Mouse (Mus musculus): ENCODE results near the gene Fbxo17. TPM values are rescaled to one million over a fixed set of nuclear protein-coding genes. Genes with fewer than 3 reads are reported as not detected.
"Not testable (repeated sequence)": the region's sequence is repeated elsewhere in the genome, so short reads cannot be mapped to it uniquely, and the experiment has no call there.

The Fbxo17 gene
- 1 to 10 TPM; 1.9 to 2.2 TPM for total RNA-seq (2021)
- long read RNA-seq, experiment 1, partial matches to known transcripts, result 0 of 2 reads
- long read RNA-seq, experiment 1, other reads (novel, unspliced or antisense), result 0 of 2 reads
- long read RNA-seq, experiment 2, partial matches to known transcripts, result 0 of 1 reads
- long read RNA-seq, experiment 2, other reads (novel, unspliced or antisense), result 0 of 1 reads

DNA sequence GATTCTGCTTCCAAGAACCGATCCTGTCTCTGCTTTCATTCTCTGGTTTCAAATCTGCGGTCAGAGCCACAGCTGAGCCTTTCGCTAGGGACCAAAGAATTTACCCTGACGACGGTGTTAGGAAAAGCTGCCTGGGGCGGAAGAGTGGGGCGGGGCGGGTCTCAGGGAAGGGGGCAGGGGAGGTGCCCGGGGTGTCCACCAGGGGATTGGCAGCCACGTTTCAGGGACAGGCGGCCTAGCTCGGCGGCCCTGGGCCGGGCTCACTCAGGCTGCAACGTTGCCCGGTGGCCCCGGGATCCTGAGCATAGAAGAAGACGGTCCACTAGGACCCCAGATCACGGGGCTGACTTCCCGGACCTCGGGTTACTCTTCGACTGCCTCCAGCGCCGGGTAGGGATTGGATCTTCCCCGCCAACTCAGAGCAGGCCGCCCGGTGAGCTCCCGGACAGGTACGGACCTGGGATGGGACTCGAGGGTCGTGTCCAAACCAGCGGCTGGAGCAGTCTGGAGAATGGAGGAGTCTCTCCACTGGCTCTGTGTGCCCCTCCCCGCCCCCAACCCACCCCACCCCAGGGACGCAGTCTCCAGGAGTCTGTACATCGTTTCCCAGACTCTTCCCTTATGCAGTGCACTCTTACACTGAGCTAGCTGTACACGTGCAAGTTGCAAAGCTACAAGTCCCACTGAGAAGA lies at the start of gene Fbxo17:
Gene Fbxo17, plus strand, starts transcription at position 215 of the 692 bp plus-strand sequence.
- Histone ChIP-seq H3K4me3 (peak within 1 kb of the TSS; percentile 53), H3K27ac (no peak within 1 kb of the TSS)
- peak; percentile 41 for TF ChIP-seq CTCF (IDR thresholded peaks at IDR 0.05)
- DNase-seq (ENCODE audit: extremely low spot score in 1 of 2, low spot score in 2 of 2), result no peak
- intact Hi-C loops (cut with DNase I), result no loop called here

DNA sequence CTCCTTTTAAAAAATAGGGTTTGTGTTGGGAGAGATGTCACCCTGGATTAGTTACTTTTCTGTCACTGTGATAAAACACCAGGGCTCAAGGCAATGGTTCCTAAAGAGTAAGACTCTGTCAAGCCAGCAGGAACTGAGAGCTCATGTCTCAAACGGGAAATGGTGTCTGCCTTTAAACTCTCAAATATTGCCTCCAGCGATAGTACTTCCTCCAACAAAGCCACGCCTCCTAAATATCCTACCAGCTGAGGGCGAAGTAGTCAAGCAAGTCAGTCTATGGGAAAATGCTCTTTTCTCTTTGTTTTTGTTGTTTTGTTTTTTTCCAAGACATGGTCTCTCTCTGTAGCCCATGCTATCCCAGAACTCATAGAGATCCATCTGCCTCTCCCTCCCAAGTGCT lies 45.4 kb upstream of the Fbxo17 start:
- no peak overlapping the region for H3K27ac ChIP-seq
- H3K4me3 ChIP-seq, result no peak overlapping the region
- no peak for DNase-seq (ENCODE audit: extremely low spot score in 1 of 2, low spot score in 2 of 2)
- intact Hi-C loops (cut with DNase I), result no loop called here
- no peak for TF ChIP-seq CTCF (IDR thresholded peaks at IDR 0.05)

DNA sequence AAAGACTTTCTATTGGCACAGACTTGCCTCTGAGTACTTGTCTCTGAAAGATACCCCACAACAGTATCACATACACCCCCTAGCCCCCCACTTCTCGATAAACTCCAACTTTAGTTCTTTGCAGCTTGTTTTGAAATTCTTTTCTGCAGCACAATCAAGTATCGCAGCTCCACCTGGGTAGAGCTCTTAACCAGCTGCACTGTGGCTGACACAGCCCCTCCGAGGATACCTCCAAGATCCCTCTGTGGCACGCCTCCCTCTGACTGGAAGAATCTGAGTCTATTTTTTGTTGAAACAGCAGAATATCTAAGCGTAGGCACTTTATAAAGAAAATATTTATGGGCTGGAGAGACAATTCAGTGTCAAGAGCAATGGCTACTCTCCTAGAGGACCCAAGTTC lies 44.3 kb upstream of the Fbxo17 start:
- intact Hi-C loops (cut with DNase I), result no loop called here

DNA sequence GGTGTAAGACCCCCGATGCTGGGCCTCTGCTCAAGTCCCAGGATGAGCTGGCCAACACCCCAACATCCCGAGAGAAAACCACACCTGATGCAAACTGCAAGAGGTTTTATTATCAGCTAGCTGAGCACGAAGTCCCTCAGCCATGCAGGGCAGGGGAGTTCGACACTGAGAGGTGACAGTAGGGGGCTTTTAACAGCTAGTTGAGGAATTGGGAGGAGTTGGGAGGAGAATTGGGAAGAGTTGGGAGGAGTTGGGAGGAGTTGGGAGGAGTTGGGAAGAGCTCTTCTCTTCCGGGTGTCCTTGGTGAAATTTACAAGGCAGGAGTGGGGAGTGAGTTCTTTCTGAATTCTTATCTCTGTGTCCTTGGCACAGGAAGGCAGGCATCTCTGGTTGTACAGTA lies 43.8 kb upstream of the Fbxo17 start:
- DNase-seq (ENCODE audit: extremely low spot score in 1 of 2, low spot score in 2 of 2); intact Hi-C loops (cut with DNase I); H3K27ac ChIP-seq; H3K4me3 ChIP-seq: not testable (repeated sequence)

More for the DNA sequence above, 44.3 kb upstream of the Fbxo17 start:
- Histone ChIP-seq H3K4me3 (no peak overlapping the region), H3K27ac (no peak overlapping the region)
- DNase-seq (ENCODE audit: extremely low spot score in 1 of 2, low spot score in 2 of 2), result no peak
- no peak for TF ChIP-seq CTCF (IDR thresholded peaks at IDR 0.05)

DNA sequence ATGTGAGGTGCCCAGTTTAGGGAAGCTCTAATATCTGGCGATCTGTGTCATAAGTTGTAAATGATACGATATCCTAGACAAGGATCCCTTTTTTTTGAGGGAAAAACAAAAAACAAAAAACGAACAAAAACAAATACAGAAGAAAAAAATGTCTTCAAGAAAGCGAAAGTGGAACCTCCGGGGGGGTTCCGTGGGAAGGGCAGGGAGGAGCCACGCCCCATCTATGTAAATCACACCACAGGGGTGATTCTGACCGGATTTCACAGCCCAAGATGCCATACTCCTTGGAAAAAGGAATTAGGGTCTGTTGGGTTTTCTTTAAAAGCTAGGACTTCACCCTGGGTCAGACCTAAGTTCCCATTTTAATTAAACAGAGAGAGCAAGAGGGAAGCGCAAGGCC lies 41.6 kb upstream of the Fbxo17 start:
- no peak for TF ChIP-seq CTCF (IDR thresholded peaks at IDR 0.05)
- intact Hi-C loops (cut with DNase I), result no loop called here
- Histone ChIP-seq H3K4me3 (no peak overlapping the region), H3K27ac (no peak overlapping the region)
- no peak for DNase-seq (ENCODE audit: extremely low spot score in 1 of 2, low spot score in 2 of 2)

DNA sequence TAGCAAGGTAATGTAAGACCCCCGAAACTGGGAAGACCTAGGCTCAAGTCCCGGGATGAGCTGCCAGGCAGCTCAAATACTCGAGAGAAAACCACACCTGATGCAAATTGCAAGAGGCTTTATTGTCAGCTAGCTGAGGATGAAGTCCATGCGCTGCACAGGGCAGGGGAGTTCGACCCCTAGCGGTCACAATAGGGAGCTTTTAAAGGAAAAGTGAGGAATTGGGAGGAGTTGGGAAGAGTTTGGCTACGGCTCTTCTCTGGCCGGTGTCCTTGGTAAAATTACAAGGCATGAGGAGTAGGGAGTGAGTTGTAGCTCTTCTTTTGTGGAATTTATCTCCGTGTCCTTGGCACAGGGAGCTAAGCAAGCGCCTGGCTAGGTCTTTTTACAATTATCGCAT lies 40.9 kb upstream of the Fbxo17 start:
- no peak overlapping the region for H3K4me3 ChIP-seq
- H3K27ac ChIP-seq, result no peak overlapping the region
- TF ChIP-seq CTCF (IDR thresholded peaks at IDR 0.05), result peak; percentile 41
- DNase-seq (ENCODE audit: extremely low spot score in 1 of 2, low spot score in 2 of 2), result no peak
- intact Hi-C loops (cut with DNase I), result no loop called here

DNA sequence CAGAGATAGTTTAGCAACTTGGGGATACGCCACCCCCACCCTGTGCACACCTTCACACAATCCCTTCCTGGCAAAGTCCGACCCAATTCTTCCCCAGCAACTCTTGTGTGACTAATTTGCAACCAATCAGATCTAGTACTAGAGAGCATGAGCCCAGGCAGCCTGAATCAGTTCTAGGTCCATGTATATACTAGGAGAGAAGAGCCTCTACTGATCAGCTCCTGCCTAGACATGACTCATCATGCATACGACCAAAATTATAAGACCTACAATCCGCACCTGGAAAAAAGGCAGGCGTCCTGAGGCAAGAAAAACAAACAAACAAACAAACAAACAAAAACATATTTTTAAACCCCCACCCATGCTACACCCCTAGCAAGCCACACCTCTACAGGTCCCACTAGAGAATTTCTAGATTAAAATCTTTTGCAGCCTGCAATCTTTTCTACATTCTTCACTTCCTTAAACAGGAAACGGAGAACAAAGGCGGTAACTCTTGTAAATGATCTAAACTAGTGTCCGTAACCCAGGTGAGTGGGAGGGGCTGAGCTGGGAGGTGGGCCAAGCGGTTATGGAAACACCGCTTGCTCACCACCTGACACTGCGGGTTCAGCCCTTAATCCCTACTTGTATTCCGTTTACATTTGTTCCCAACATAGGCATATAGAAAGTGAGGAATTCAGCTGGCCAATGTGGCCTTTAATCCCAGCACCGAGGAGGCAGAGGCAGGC lies 39.6 kb upstream of the Fbxo17 start:
- intact Hi-C loops (cut with DNase I), result no loop called here
- no peak for DNase-seq (ENCODE audit: extremely low spot score in 1 of 2, low spot score in 2 of 2)
- Histone ChIP-seq H3K27ac (no peak overlapping the region), H3K4me3 (no peak overlapping the region)
- no peak for TF ChIP-seq CTCF (IDR thresholded peaks at IDR 0.05)

DNA sequence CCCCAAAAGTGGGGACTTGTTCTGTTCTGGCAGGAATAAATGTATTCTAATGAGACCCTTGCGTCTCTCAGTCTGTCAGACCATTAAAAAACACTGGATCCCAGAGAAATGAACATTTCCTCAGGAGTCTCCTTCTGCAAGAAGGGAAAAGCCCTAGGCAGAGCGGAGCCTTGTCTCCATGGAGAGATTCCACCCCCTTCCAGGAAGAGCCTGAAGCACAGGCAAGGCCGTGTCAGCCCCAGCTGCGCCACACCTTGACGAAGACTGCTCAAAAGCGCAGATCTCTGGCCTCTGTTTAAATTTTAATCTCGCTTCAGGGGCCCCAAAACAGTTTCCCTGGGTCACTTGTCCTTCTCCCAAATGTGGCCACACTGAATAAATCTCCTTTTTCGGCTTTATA lies 39.0 kb upstream of the Fbxo17 start:
- no peak for DNase-seq (ENCODE audit: extremely low spot score in 1 of 2, low spot score in 2 of 2)
- intact Hi-C loops (cut with DNase I), result no loop called here
- Histone ChIP-seq H3K27ac (no peak overlapping the region), H3K4me3 (no peak overlapping the region)
- TF ChIP-seq CTCF (IDR thresholded peaks at IDR 0.05), result no peak

DNA sequence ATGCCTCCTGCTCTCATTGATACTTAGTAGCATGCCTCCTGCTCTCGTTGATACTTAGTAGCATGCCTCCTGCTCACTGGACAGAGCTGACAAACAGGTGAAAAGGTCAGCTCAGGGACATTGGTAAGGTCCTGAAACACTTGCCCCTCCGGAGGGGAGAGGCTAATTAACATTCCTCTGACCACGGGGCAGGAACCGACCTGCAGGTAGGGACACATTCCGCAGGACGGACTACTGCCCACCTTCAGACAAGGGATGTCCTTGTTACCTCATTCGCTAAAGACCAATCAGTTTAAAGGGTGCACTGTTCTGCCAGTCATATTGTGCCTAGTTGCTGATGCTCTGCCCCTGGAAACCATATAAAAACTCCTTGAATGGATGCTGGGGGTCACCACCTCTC lies 25.5 kb upstream of the Fbxo17 start:
- DNase-seq (ENCODE audit: extremely low spot score in 1 of 2, low spot score in 2 of 2), result no peak
- H3K4me3 ChIP-seq, result no peak overlapping the region
- intact Hi-C loops (cut with DNase I), result no loop called here
- TF ChIP-seq CTCF (IDR thresholded peaks at IDR 0.05), result no peak
- no peak overlapping the region for H3K27ac ChIP-seq

DNA sequence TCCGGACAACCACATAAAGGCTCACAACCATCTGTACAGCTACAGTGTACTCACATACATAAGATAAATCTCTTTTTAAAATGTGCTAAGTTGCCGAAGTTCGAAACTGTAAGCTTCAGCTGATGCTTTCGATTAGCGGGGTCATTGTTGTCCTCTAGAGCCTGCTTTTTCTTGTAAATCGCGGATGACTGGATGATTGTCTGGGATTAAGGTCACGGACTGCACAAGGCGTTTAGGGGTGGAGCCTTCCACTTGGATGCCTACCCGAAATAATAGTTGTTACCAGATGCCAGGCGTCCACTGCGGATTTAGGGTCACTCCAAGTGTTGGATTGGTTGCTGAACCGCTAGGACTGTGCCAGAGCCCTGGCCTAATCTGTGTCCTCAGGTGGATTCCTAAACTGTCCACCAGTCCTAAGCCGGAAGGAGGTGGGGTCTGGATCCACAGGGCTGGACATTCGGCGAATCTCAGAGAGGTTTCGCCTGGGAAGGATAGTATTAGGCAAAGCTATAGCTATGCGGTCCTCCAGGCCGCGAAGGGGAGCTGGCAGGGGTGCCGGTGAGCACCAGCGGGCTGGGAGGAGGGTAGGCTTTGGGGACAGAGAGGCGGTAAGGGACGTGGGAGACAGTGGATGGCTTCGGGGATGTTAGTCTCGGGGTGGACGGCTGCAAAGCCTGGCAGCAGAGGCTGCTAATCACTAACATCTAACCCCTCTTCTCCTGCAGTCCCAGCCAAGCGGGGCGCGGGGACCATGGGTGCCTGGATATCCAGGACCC lies 23.9 kb upstream of the Fbxo17 start, which contains the start of gene Fbxo27:
Gene Fbxo27, plus strand, starts transcription at position 305 of the 776 bp plus-strand sequence.
- Histone ChIP-seq H3K27ac (peak within 1 kb of the TSS; percentile 93), H3K4me3 (peak within 1 kb of the TSS; percentile 78)
- no peak for TF ChIP-seq CTCF (IDR thresholded peaks at IDR 0.05)
- DNase-seq (ENCODE audit: extremely low spot score in 1 of 2, low spot score in 2 of 2), result peak; percentile 33 to 71
- intact Hi-C loops (cut with DNase I), result no loop called here

DNA sequence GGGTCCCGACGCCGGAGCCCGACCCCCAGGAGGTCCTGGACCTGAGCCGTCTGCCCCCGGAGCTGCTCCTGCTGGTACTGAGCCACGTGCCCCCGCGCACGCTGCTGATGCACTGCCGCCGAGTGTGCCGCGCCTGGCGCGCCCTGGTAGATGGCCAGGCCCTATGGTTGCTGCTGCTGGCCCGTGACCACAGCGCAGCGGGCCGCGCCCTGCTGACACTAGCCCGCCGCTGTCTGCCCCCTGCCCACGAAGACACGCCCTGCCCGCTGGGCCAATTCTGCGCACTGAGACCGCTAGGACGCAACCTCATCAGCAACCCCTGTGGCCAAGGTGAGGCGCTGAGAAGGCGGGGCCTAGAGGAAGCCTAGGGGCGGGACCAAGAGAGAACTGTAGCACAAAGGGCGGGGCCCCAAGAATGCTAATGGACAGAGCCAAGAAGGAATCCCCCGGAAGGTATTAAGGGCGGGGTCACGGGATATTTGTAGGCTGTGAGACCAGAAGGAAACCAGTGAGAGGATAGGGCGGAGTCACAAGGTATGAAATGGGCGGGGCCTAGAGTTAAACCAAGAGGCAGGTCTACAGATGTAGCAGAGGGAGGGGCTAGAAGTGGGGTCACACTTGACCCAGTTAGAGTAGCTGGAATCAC lies 23.2 kb upstream of the Fbxo17 start:
- DNase-seq (ENCODE audit: extremely low spot score in 1 of 2, low spot score in 2 of 2), result peak; percentile 73
- no peak; the same call in 1 of the 2 replicates for TF ChIP-seq CTCF (IDR thresholded peaks at IDR 0.05)
- Histone ChIP-seq H3K27ac (peak overlapping the region; percentile 93), H3K4me3 (peak overlapping the region; percentile 78)
- intact Hi-C loops (cut with DNase I), result no loop called here

Data from left cerebral cortex, adult 2 months (tissue).